Mouse (Mus musculus) bone marrow macrophage, adult 2 months (primary cell): ENCODE measurements at regions not wholly inside any gene's neighbourhood (a gene's known extent, or its start where the extent isn't known, plus 50 kb on each side); places are given as distances from the start of the nearest gene placed in this dataset.

Experiments
- CTCF ChIP-seq: IDR thresholded peaks from 2 replicates; pipeline ENCODE4 v1.5.1; 2012; ENCODE audit warnings: low read depth, mild to moderate bottlenecking, low read length, moderate library complexity
- POLR2A ChIP-seq: IDR thresholded peaks from 2 replicates; pipeline ENCODE4 v1.6.1; 2012; ENCODE audit warnings: mild to moderate bottlenecking, low read depth, low read length, borderline replicate concordance

DNA sequence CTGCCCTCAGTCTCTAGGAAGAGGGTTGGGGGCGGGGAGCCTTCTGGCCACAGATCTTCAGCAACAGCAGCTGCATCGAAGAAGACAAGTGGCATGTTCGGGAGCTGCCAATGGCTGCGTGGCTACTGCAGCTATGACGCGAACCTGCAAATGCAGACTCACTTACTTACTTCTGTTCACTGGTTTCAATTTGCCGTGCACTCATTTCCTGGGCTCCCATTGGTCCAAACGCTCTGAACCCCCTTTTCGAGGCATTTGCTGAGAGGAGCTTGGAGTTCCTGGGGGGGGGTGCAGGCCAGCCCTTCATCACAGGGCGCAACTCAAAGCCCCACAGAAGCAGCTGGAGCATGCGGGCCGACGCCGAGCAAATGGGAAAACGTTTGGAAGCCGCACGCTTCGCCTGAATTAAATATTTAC lies 362.4 kb downstream of the H2al1j start:
- no peak for TF ChIP-seq CTCF
- no peak for TF ChIP-seq POLR2A
